Mouse (Mus musculus) thymus, postnatal 14 days (tissue): ENCODE measurements around the gene Fcgr1.
"Not testable (repeated sequence)": the region's sequence is repeated elsewhere in the genome, so short reads cannot be mapped to it uniquely, and the experiment has no call there.

Experiments used
- DNase-seq: peaks from one replicate; pipeline ENCODE4 v3.0.0; 2021

Fcgr1 gene

GRCm38 (mm10) chr3:96293787-96294186, at the start of gene Fcgr1:
Fcgr1 (minus strand) TSS chr3:96293969.
- DNase-seq, result no peak

GRCm38 (mm10) chr3:96342652-96343051, 48.9 kb upstream of the Fcgr1 start:
- not testable (repeated sequence) for DNase-seq

- not testable (repeated sequence) for DNase-seq
These were observed 48.3 kb upstream of the Fcgr1 start for GRCm38 (mm10) chr3:96342100-96342499.

- peak; percentile 40 for DNase-seq
These were observed 47.0 kb upstream of the Fcgr1 start for GRCm38 (mm10) chr3:96340611-96341312.

- DNase-seq, result no peak
These were observed 45.2 kb upstream of the Fcgr1 start for GRCm38 (mm10) chr3:96338849-96339480.

GRCm38 (mm10) chr3:96338043-96338442, 44.3 kb upstream of the Fcgr1 start:
- no peak for DNase-seq

GRCm38 (mm10) chr3:96337269-96337668, 43.5 kb upstream of the Fcgr1 start:
- DNase-seq, result no peak

GRCm38 (mm10) chr3:96336636-96337035, 42.9 kb upstream of the Fcgr1 start:
- no peak for DNase-seq

- DNase-seq, result no peak
These were observed 41.8 kb upstream of the Fcgr1 start for GRCm38 (mm10) chr3:96335591-96335990.

- no peak for DNase-seq
These were observed 41.4 kb upstream of the Fcgr1 start for GRCm38 (mm10) chr3:96335163-96335550.

- DNase-seq, result no peak
These were observed 40.7 kb upstream of the Fcgr1 start for GRCm38 (mm10) chr3:96334175-96335162.

GRCm38 (mm10) chr3:96333396-96334174, 39.8 kb upstream of the Fcgr1 start:
- no peak for DNase-seq

GRCm38 (mm10) chr3:96332631-96333395, 39.0 kb upstream of the Fcgr1 start:
- DNase-seq, result peak; percentile 52

- DNase-seq, result peak; percentile 21
These were observed 38.2 kb upstream of the Fcgr1 start for GRCm38 (mm10) chr3:96332000-96332399.

- DNase-seq, result no peak
These were observed 37.7 kb upstream of the Fcgr1 start for GRCm38 (mm10) chr3:96331438-96331837.

GRCm38 (mm10) chr3:96330603-96331002, 36.8 kb upstream of the Fcgr1 start:
- DNase-seq, result no peak

GRCm38 (mm10) chr3:96330181-96330580, 36.4 kb upstream of the Fcgr1 start:
- DNase-seq, result no peak

- DNase-seq, result no peak
These were observed 35.1 kb upstream of the Fcgr1 start for GRCm38 (mm10) chr3:96328730-96329387.

GRCm38 (mm10) chr3:96328060-96328729, 34.4 kb upstream of the Fcgr1 start:
- DNase-seq, result peak; percentile 54

- DNase-seq, result no peak
These were observed 33.9 kb upstream of the Fcgr1 start for GRCm38 (mm10) chr3:96327647-96328046.

- DNase-seq, result peak; percentile 46
These were observed 33.4 kb upstream of the Fcgr1 start for GRCm38 (mm10) chr3:96327131-96327530.
